Mouse (Mus musculus): ENCODE results near the gene Lrrn3.

Lrrn3 gene

GRCm38 (mm10) chr12:41486331-41486730 is at the start of gene Lrrn3:
Lrrn3 (minus strand) TSS chr12:41486431.
- DNase-seq (ENCODE audit: low spot score in 2 of 2): no peak

GRCm38 (mm10) chr12:41528410-41528809 is 42.2 kb upstream of the Lrrn3 start:
- no peak for DNase-seq (ENCODE audit: low spot score in 2 of 2)

GRCm38 (mm10) chr12:41526688-41527087 is 40.5 kb upstream of the Lrrn3 start:
- DNase-seq (ENCODE audit: low spot score in 2 of 2): no peak

- DNase-seq (ENCODE audit: low spot score in 2 of 2): no peak
Observed at GRCm38 (mm10) chr12:41521671-41522070, 35.4 kb upstream of the Lrrn3 start.

GRCm38 (mm10) chr12:41520326-41520725 is 34.1 kb upstream of the Lrrn3 start:
- DNase-seq (ENCODE audit: low spot score in 2 of 2): no peak

- DNase-seq (ENCODE audit: low spot score in 2 of 2): no peak
Observed at GRCm38 (mm10) chr12:41518897-41519296, 32.7 kb upstream of the Lrrn3 start.

GRCm38 (mm10) chr12:41510588-41510987 is 24.4 kb upstream of the Lrrn3 start:
- no peak for DNase-seq (ENCODE audit: low spot score in 2 of 2)

GRCm38 (mm10) chr12:41508610-41509009 is 22.4 kb upstream of the Lrrn3 start:
- DNase-seq (ENCODE audit: low spot score in 2 of 2): no peak

- no peak for DNase-seq (ENCODE audit: low spot score in 2 of 2)
Observed at GRCm38 (mm10) chr12:41500049-41500820, 14.0 kb upstream of the Lrrn3 start.

GRCm38 (mm10) chr12:41494620-41495019 is 8.4 kb upstream of the Lrrn3 start:
- peak in 1 of 2 experiments; percentile 25 for DNase-seq (ENCODE audit: low spot score in 2 of 2)

GRCm38 (mm10) chr12:41487005-41487404 is 774 bp upstream of the Lrrn3 start:
- no peak for DNase-seq (ENCODE audit: low spot score in 2 of 2)

- no peak for DNase-seq (ENCODE audit: low spot score in 2 of 2)
Observed at GRCm38 (mm10) chr12:41485512-41486215, 567 bp downstream of the Lrrn3 start.

- no peak for DNase-seq (ENCODE audit: low spot score in 2 of 2)
Observed at GRCm38 (mm10) chr12:41484689-41485511, 1.3 kb downstream of the Lrrn3 start.

GRCm38 (mm10) chr12:41483593-41484451 is 2.4 kb downstream of the Lrrn3 start:
- DNase-seq (ENCODE audit: low spot score in 2 of 2): no peak

- DNase-seq (ENCODE audit: low spot score in 2 of 2): no peak
Observed at GRCm38 (mm10) chr12:41483091-41483592, 3.1 kb downstream of the Lrrn3 start.

- DNase-seq (ENCODE audit: low spot score in 2 of 2): no peak
Observed at GRCm38 (mm10) chr12:41481486-41481885, 4.7 kb downstream of the Lrrn3 start.

GRCm38 (mm10) chr12:41469096-41469801 is 17.0 kb downstream of the Lrrn3 start:
- DNase-seq (ENCODE audit: low spot score in 2 of 2): no peak

- DNase-seq (ENCODE audit: low spot score in 2 of 2): no peak
Observed at GRCm38 (mm10) chr12:41468374-41468991, 17.7 kb downstream of the Lrrn3 start.

- DNase-seq (ENCODE audit: low spot score in 2 of 2): peak in 1 of 2 experiments; percentile 13
Observed at GRCm38 (mm10) chr12:41438446-41438845, 47.8 kb downstream of the Lrrn3 start.

Data from spleen, postnatal 10 days (tissue).